Mouse (Mus musculus): ENCODE measurements around the gene St7. TPM values are rescaled to one million over a fixed set of nuclear protein-coding genes. Genes with fewer than 3 reads are reported as not detected.
A peak's percentile ranks its signal among the peaks of the same experiment; 100 is the strongest.

The St7 gene
- total RNA-seq, 2 experiments from 2014 or later: 35.1 to 42.4 TPM

- DNase-seq (ENCODE audit: extremely low spot score in 1 of 2, low spot score in 2 of 2): no peak
- H3K27ac ChIP-seq: no peak overlapping the region
- no peak for TF ChIP-seq CTCF (IDR thresholded peaks at IDR 0.05)
- intact Hi-C loops (cut with DNase I): no loop called here
- H3K4me3 ChIP-seq: no peak overlapping the region
These were observed 55.0 kb downstream of the St7 start for GRCm38 (mm10) chr6:17747724-17748123.

- DNase-seq (ENCODE audit: extremely low spot score in 1 of 2, low spot score in 2 of 2): peak; percentile 78 to 81
- intact Hi-C loops (cut with DNase I): no loop called here
- peak overlapping the region; percentile 89 for H3K27ac ChIP-seq
- peak overlapping the region; percentile 76 for H3K4me3 ChIP-seq
- peak; percentile 19 for TF ChIP-seq CTCF (IDR thresholded peaks at IDR 0.05)
These were observed 56.3 kb downstream of the St7 start for GRCm38 (mm10) chr6:17748866-17749582.

- H3K4me3 ChIP-seq: peak overlapping the region; percentile 76
- no peak for TF ChIP-seq CTCF (IDR thresholded peaks at IDR 0.05)
- peak overlapping the region; percentile 89 for H3K27ac ChIP-seq
- intact Hi-C loops (cut with DNase I): no loop called here
- no peak for DNase-seq (ENCODE audit: extremely low spot score in 1 of 2, low spot score in 2 of 2)
These were observed 56.9 kb downstream of the St7 start for GRCm38 (mm10) chr6:17749596-17749995.

- peak overlapping the region; percentile 89 for H3K27ac ChIP-seq
- DNase-seq (ENCODE audit: extremely low spot score in 1 of 2, low spot score in 2 of 2): no peak
- TF ChIP-seq CTCF (IDR thresholded peaks at IDR 0.05): no peak
- H3K4me3 ChIP-seq: peak overlapping the region; percentile 76
- intact Hi-C loops (cut with DNase I): no loop called here
These were observed 57.4 kb downstream of the St7 start for GRCm38 (mm10) chr6:17750041-17750660.

GRCm38 (mm10) chr6:17750957-17751356 lies 58.2 kb downstream of the St7 start:
- intact Hi-C loops (cut with DNase I): no loop called here
- peak overlapping the region; percentile 89 for H3K27ac ChIP-seq
- DNase-seq (ENCODE audit: extremely low spot score in 1 of 2, low spot score in 2 of 2): no peak
- no peak for TF ChIP-seq CTCF (IDR thresholded peaks at IDR 0.05)
- H3K4me3 ChIP-seq: peak overlapping the region; percentile 76

- intact Hi-C loops (cut with DNase I): no loop called here
- Histone ChIP-seq H3K4me3 (no peak overlapping the region), H3K27ac (no peak overlapping the region)
- no peak for DNase-seq (ENCODE audit: extremely low spot score in 1 of 2, low spot score in 2 of 2)
- TF ChIP-seq CTCF (IDR thresholded peaks at IDR 0.05): no peak
These were observed 63.2 kb downstream of the St7 start for GRCm38 (mm10) chr6:17755902-17756301.

GRCm38 (mm10) chr6:17758568-17758967 lies 65.8 kb downstream of the St7 start:
- TF ChIP-seq CTCF (IDR thresholded peaks at IDR 0.05): no peak
- no peak for DNase-seq (ENCODE audit: extremely low spot score in 1 of 2, low spot score in 2 of 2)

GRCm38 (mm10) chr6:17763963-17764659 lies 71.4 kb downstream of the St7 start:
- intact Hi-C loops (cut with DNase I): loop anchor here (2.0 to 5.0 kb wide), 2 partner anchors 33 to 148 kb away; no protein-coding TSS in a partner anchor
- no peak for TF ChIP-seq CTCF (IDR thresholded peaks at IDR 0.05)
- DNase-seq (ENCODE audit: extremely low spot score in 1 of 2, low spot score in 2 of 2): peak; percentile 49 to 57
- H3K27ac ChIP-seq: peak overlapping the region; percentile 7
- H3K4me3 ChIP-seq: no peak overlapping the region

More at GRCm38 (mm10) chr6:17758568-17758967, 65.8 kb downstream of the St7 start:
- intact Hi-C loops (cut with DNase I): no loop called here
- no peak overlapping the region for H3K4me3 ChIP-seq
- H3K27ac ChIP-seq: no peak overlapping the region

GRCm38 (mm10) chr6:17764660-17764998 lies 71.9 kb downstream of the St7 start:
- TF ChIP-seq CTCF (IDR thresholded peaks at IDR 0.05): no peak
- intact Hi-C loops (cut with DNase I): loop anchor here (2.0 to 5.0 kb wide), 2 partner anchors 34 to 148 kb away; no protein-coding TSS in a partner anchor
- no peak for DNase-seq (ENCODE audit: extremely low spot score in 1 of 2, low spot score in 2 of 2)
- no peak overlapping the region for H3K4me3 ChIP-seq
- peak overlapping the region; percentile 7 for H3K27ac ChIP-seq

- Histone ChIP-seq H3K4me3 (no peak overlapping the region), H3K27ac (no peak overlapping the region)
- no peak for TF ChIP-seq CTCF (IDR thresholded peaks at IDR 0.05)
- intact Hi-C loops (cut with DNase I): no loop called here
- DNase-seq (ENCODE audit: extremely low spot score in 1 of 2, low spot score in 2 of 2): no peak
These were observed 77.4 kb downstream of the St7 start for GRCm38 (mm10) chr6:17769972-17770644.

- no peak overlapping the region for H3K4me3 ChIP-seq
- intact Hi-C loops (cut with DNase I): no loop called here
- TF ChIP-seq CTCF (IDR thresholded peaks at IDR 0.05): no peak
- DNase-seq (ENCODE audit: extremely low spot score in 1 of 2, low spot score in 2 of 2): no peak
- no peak overlapping the region for H3K27ac ChIP-seq
These were observed 78.1 kb downstream of the St7 start for GRCm38 (mm10) chr6:17770645-17771345.
